Mouse (Mus musculus) adrenal gland (tissue): Measurements from ENCODE around the gene Nppb.

ENCODE experiments used
- intact Hi-C: fragments of 180-260 bp; cut with DNase I; formaldehyde crosslinking; loops from one replicate; pipeline ENCODE4 v1.15.1; 2025
- long read RNA-seq, 2 experiments: library from polyadenylated mRNA; unstranded; transcript quantifications; one replicate each; pipeline ENCODE4 v2.0.0; 2020; ENCODE audit warnings: borderline replicate concordance in 1 of 2; ENCODE audit not compliant: insufficient replicate concordance in 1 of 2

Nppb gene
- long read RNA-seq, experiment 1, result 0 reads
- long read RNA-seq, experiment 2, result 0 reads

DNA sequence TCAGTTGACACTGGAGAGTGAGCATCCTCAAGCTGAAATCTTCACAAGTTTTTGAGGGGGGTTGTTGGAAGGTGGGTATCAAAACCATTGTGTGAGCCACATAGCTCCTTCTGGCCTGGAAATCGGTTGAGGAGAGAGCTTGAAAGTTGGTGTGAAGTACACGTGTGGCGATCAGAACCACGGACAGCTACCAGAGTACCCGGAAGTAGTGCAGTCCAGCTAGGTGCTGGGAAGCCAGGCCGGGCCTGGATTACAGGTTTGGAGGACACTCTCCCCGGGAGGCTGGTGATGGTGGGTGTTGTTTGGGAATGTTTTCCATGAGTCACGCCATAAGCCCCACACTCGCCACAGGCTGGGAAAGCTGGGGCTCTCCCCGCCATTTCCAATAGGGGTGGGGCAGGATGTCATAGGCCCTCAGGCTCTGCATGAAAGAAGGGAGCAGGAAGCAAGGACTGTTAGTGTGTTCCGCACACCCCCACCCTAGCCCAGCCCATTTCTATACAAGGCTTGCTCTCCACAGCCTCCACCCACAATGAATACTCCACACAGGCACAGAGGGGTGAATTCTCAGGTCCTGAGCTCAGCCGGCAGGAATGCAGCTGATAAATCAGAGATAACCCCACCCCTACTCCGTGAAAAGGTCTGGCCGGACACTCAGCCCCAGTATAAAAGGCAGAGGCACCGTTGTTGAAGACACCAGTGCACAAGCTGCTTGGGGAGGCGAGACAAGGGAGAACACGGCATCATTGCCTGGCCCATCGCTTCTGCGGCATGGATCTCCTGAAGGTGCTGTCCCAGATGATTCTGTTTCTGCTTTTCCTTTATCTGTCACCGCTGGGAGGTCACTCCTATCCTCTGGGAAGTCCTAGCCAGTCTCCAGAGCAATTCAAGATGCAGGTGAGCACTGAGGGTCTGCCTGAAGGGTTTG is at the start of gene Nppb:
Nppb (plus strand) TSS at position 584 of the 928 bp plus-strand sequence.
- intact Hi-C loops, result no loop called here

DNA sequence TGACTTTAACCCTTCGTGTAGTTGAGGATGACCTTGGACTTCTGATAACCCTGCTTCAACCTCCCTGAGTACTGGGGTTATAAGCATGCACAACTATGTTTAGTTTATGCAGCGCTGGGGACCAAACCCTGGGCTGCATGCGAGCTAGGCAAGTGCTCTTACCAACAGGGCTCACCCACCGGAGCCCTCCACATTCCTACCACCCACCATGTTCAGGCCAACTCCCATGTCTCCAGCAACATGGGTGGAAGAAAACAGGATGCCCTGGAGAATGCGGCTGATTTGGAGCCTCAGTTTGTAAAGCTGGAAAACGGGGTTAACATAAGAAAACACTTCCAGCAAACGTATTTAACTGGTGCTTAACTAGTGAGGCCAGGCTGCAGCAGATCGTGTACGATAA is 49.7 kb upstream of the Nppb start:
- intact Hi-C loops, result no loop called here

DNA sequence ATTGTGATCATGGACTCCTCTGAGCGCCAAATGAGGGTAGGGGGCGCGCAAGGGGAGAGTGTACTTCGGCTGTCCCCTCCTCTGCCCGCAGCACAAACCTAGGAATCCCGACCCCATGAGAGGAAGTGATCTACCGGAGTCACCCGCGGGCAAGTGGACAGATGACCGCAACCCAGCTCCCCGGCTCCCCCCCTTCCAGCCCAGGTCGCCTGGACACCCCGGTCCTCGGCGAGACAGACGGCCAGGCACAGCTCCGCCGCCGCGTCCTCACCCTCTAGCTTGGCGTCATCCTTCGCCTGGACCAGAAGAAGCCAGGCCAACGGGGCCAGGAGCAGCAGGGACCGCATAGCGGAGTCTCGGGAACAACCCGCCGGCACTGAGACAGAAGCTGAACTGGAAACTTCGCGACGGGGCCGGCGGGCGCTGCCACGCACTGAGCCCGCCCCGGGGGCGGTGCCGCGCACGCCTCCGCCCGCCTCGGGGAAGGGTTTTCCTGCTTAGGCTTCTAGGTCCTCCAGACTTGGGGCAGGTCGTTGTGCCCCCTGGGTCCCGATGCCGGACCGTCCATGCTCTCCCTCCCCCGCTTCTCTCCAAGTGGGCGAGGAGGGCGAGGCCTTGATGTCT is 49.1 kb upstream of the Nppb start, which contains the start of gene Plod1:
Plod1 (minus strand) TSS at position 437 of the 624 bp plus-strand sequence.
- intact Hi-C loops, result no loop called here

DNA sequence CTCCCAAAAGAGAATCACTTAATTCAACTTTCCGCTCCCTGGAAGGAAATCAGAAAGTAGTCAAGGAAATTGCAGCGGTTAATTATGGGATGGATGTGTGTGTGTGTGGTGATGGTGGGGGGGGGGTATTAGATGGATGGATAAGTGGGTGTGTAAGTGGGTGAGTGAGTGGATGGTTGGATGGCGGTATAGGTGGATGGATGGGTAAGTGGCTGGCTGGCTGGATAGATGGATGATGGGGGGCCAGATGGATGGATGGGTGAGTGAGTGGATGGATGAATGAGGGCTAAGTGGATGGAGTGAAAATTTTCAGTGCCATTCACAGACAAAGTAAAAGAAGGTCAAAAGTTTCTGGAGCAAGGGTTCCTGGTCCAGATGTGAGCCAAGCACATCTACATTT is 48.6 kb upstream of the Nppb start:
- intact Hi-C loops, result no loop called here

DNA sequence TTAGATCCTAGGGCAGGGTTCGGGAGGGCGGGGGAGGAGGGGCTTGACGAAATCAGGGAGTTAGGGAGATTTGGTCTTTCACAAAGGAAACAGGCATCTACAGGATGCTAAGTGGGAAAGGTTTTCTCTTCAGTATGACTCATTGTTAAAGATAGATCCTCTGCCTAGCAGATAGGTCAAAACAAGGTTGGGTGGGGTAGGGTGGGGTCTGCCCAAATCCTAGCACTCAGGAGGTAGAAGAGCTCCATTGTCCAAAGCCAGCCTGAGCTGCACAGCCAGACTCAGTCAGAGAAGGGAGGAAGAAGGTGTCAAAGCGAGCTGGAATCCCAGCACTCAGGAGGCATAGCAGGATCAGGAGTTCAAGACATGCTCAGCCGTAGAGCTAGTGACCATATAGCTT is 48.1 kb upstream of the Nppb start:
- intact Hi-C loops, result no loop called here

DNA sequence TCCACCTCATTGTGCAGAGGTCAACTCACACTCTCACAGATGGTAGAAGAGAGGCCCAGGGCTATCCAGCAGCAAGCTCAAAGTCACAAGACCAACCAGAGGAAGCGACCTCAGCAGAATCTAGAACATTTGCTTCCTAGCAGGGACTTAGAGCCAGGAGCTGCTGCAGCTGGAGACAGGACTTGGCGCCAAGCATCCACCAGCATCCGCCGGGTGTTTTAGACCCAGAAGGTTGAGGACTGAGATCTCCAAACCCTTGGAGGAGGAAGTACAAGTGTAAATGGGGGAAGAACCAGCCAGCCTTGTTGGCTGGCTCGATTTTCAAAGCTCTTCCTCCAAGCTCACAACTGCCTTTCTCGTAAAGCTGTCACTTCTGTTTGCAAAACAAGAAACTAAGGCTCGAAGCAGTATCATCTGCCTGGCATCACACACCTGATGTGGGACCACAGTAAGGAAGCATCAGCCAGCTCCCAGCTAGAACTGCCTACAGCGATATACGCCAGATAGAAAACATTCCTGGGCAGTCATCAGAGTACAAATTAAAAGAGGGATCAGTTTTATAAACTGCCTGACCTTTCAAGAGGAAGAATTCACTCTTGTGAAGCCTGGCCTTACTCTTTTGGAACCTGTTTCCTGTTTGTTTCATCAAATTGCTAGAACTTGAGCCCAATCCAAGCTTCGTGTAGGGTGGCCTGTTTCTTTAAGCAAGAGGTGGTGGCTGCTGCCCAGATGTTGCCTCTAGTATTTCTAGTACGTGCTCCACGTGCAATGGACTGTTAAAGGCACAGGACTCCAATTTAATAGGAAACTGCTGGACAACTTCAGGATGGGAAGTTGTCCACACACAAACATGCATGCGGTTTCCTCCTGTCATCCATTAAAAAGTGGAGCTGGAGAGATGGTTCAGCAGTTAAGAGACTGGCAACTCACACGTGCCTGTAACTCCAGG is 47.2 kb upstream of the Nppb start:
- intact Hi-C loops, result no loop called here

DNA sequence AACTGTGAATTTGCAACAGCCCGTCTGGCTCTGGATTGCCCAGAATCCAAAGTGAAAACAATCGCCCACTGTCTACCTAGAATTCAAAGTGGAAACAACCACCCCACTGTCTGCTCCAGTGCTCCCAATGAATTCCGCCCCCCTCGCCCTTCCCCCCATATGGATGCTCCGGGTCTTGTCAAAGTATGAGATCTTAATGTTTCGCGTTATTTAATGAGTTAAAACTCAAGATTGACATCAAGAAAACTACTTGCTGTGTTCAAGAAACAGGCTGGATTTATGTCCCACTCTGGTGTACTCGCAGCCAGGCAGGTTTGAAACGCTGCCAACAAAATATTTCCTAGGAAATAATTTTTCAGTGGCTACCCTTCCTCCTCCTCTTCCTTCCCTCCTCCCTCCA is 45.5 kb upstream of the Nppb start:
- intact Hi-C loops, result no loop called here

DNA sequence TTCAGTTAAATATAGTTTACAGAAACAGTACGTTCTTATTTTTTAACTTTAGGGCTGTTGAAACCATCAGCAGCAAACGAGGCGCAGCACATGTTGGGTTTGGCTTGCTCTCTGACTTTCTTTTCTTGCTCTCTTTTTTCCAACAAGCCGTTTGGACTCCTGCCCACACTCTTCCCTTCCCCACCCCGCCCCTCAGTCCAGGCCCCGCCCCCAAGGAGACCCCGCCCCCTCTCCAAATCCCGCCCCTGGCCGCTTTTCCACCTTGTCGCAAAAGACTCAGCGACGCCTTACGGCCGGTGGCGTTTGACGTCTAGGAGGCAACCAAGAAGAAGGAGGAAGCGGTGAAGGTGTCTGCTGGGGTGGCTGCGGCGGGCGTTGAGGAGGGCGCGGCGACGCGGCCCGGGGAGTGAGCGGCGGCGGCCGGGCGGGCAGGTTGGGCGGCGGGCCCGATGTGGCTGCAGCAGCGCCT is 45.0 kb upstream of the Nppb start, which contains the start of gene 2510039O18Rik:
2510039O18Rik (plus strand) TSS at position 320 of the 469 bp plus-strand sequence.
- intact Hi-C loops, result no loop called here

DNA sequence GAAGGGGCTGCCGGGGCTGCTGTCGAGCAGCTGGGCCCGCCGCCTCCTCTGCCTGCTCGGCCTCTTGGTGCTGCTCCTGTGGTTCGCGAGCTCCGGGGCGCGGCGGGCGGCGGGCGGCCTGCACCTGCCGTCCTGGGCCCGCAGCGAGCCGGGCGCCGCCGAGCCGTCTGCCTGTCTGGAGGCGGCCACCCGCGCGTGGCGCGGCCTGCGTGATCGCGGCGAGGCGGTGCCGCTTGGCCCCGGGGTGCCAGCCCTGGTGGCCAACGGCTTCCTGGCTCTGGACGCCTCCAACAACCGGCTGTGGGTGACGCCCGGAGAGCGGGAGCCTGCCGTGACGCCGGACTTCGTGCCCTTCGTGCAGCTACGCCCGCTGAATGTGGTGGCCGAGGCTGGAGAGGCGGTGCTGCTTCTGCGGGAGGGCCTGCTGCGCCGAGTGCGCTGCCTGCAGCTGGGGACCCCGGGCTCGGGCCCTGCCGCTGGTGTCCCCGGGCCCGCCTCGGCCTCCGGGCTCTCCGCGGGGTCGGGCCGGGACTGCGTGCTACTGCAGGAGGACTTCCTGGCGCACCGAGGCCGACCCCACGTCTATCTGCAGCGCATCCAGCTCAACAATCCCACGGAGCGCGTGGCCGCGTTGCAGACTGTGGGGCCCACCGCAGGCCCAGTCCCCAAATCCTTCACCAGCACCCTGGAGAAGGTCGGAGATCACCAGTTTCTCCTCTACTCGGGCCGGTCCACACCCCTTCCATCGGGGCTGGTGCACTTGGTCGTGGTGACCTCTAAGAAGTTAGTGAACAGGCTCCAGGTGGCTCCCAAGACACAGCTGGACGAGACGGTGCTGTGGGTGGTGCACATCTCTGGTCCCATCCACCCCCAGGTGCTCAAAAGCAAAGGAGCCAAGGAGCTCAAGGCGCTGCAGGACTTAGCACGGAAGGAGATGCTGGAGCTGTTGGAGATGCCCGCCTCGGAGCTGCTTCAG is 44.3 kb upstream of the Nppb start:
- intact Hi-C loops, result no loop called here

DNA sequence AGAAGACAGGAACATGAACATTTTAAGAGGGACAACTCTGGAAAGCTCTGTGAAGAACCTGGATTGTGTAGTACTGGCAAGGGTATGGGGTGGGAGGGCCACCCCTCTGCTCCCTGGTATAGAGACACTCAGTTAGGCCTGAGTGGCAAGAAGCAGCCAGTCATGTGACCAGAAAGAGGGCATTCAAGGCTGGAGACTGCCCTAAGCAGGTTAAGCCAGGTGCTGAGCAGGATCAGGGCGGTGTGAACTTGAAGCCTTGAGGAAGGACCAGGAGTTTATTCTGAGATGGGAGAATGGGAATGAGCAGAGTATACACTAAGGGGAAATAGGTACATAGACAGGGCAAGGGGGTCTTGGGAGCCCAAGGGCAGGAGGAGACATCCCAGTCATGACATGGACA is 42.6 kb upstream of the Nppb start:
- intact Hi-C loops, result no loop called here

DNA sequence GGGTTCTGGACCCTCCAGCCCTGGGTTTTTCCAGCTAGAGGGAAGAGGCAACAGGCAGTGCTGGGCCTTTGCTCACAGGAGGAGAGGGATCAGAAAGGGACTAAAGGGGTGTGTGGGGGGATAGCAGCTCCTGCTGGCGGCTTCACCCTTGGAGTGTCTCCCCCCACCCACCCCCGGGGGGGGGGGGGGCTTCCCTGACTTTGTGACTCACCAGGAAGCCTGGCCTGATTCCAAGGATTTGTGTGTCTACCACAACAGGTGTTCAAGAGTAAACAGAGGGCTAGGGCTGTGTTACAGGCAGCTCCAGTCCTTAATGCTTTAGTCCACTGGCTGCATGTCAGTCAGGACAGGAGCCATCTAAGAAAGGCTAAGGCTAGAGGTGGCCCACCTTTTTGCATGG is 38.1 kb upstream of the Nppb start:
- intact Hi-C loops, result no loop called here

DNA sequence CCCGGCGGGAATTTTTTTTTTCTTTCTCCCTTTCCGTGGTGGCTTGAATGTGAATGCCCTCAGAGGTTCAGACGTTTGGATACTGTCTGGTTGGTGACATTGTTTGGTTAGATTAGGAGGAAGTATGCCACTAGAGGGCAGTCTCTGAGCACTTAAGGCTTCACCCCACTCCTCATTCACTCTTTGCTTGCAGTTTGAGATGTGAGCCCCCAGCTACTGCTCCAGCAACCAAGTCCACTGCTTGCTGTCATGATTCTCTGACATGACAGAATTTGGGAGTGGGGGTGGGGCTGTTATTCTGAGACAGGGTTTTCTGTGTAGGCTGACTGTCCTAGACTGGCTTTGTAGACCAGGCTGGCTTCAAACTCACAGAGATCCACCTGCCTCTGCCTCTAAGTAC is 32.0 kb upstream of the Nppb start:
- intact Hi-C loops, result no loop called here

DNA sequence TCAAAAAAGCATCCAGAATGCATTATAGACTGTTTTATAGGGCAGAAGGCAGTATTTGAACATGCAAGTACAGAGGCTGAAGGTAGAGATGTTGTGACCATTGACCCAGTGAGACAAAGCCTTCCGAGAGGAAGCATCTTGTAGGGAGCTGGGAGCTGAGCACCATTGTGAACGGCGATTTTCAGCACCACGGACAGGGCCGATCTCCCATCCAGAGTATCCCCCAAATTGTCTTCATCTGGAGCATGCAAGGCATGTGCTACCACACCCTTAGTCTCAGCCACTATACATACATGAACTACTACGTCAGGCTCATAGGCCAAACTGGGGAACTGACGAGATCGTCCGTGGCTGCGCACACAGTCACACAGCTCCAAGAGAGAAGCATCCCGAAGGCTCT is 28.4 kb upstream of the Nppb start:
- intact Hi-C loops, result loop anchor here (5.0 kb wide), 1 partner anchor 105 kb away; no protein-coding TSS in a partner anchor

DNA sequence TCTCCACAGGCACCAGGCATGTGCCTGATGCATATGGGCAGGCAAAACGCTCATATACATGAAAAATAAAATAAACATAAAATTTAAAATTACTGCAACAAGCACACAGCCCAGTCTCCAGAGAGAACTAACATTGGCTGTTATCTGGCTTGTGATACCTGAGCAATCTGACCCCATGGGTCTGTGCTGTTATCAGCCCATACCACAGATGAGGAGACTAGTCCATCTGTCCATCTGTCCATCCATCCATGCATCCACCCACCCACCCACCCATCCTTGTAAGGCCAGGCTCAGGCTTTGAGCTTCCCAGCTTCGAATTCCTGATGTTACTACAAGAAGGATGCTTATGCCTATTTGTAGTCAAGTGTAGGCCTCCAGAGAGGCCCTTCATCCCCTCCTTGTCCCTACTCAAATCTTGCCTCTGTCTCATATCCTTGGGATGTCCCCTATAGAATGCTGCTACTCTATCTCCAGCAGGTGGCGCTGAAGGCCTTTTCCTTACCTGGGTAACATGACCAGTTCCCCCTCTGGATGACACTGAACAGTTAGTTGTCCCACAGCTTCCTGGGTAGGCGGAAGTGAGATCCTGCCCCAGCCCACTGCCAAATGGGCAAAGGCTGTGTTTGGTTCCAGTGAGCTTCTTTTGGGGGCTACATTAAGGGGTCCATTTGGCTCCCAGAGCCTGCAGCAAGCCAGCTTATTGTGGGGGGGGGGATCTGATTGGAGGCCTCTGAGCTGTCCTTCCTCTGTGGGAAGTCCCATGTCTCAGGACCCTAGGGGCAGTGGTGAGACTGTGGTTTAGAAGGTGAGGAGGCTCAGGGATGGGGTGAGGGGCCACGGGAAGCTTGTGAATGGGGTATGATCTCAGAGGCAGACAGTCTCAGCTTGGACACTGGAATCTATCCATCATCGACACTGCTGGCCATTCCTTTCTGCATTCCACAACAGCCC is 25.4 kb upstream of the Nppb start:
- intact Hi-C loops, result loop anchor here (1.0 to 5.0 kb wide), 2 partner anchors 48 to 102 kb away; no protein-coding TSS in a partner anchor

DNA sequence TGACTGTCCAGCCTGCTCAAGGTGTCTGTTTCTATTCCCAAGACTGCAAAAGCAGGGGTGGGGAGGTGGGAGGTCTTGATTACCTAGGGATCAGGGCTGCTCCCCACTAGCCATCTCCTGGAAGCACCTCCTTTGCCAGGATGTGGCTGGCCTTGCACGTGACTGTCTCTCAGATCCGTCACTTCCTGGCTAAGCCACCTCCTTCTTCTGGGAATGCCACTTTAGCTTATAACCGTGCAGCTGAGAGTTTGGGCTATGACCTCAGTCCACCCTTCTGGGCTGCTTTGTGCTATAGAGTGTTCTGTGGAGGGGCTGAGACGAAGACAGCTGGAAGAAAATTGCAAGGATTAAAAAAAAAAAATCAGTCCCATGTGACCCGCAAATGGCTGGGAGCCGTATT is 22.8 kb upstream of the Nppb start:
- intact Hi-C loops, result no loop called here

DNA sequence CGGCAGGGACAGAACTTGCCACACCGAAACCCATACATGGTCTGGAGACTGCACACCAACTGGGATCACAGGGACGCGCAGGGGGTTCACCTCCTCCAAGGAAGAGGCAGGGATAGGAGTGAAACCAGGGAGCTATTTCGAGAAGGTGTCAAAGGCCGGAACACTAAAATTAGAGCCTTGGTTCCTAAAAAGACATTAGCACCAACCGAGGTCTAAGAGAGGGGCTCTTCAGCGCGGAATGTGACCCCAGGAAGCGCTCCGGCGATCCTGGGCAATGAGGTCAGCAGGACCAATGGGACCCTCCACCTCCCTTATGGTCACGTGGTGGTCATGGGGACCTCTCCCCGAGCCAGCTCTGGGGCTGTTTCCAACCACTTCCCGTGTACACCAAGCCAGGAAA is 22.0 kb upstream of the Nppb start:
- intact Hi-C loops, result no loop called here

DNA sequence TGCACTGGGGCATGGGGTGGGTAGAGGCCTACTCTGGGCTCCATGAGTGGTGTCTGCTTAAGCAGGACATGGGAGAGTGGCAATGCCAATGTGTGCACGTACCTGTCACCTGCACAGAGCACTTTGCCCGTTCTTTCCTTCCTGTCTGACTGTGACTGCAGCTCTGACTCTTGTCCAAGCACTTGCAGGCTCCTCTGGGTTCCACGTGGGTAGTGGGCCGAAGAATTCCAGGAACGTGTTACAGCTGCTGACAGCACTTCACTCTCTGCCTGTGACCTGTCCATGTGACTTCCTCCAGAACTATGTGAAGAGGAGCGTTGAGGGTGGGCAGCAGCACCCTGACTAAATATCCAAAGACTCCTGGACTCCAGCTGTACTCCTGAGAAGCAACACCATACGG is 19.9 kb upstream of the Nppb start:
- intact Hi-C loops, result no loop called here

DNA sequence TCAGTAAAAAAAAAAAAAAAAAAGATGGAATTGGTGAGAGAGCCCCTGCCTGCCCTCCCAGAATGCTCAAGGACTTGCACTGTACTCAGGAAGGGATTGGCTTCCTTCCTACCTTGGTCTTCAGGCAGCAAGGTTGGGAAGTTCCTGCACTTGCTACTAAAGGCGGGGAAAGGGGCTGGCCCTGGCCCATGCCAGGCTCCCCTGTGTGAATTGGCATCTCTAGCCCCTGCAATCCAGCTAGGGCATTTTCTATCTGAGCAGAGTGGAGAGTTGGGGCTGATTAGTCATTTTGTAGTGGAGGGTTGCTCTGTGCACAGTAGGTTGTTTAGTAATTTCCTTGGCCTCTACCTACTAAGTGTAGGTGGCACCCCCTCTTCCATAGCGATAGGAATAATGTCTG is 16.8 kb upstream of the Nppb start:
- intact Hi-C loops, result no loop called here

DNA sequence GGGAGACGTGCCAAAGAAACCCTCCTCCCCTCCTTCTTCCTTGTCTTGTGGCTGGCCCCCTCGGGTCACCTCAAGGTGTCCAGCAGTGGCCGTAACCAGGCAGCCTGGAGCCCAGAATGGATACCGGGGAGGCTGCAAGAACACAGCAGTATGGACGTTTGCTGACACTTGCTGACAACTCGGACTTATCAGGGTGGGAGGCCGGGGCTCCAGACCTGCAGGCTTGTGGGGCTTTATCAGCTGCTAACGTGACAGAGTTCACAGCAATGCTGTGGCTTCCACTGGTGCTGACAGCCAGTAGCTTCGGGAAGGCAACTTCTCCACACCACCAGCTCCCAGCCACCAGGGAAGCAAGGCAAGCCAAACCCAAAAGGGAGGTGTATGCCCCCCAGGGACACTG is 16.3 kb upstream of the Nppb start:
- intact Hi-C loops, result no loop called here
